Mouse (Mus musculus) layer of hippocampus, adult 2 months (tissue): ENCODE measurements around the gene Pou2f2. TPM values are rescaled to one million over a fixed set of nuclear protein-coding genes. Genes with fewer than 3 reads are reported as not detected.
A peak's percentile ranks its signal among the peaks of the same experiment; 100 is the strongest.

ENCODE experiments used
- DNase-seq, 2 experiments: peaks; one replicate each; pipeline ENCODE4 v3.0.0; 2022; ENCODE audit warnings: low spot score in 2 of 2
- H3K27ac ChIP-seq: fragments of 200-600 bp; 2 replicates; pipeline ENCODE4 v1.8.1; 2022
- H3K4me3 ChIP-seq: fragments of 200-600 bp; 2 replicates; pipeline ENCODE4 v1.8.1; 2022; ENCODE audit warnings: mild to moderate bottlenecking
- CTCF ChIP-seq: fragments of 200-600 bp; conservative IDR thresholded peaks from 2 replicates; pipeline ENCODE4 v1.8.1; 2022; ENCODE audit warnings: antibody characterized with exemption, mild to moderate bottlenecking, moderate library complexity
- total RNA-seq, 2 experiments: library from RNA; stranded (reverse); gene quantifications; 2 replicates each; pipeline ENCODE4 v1.2.3; 2021

The Pou2f2 gene
- total RNA-seq, 2 experiments from 2014 or later, result 8.2 to 8.5 TPM

DNA sequence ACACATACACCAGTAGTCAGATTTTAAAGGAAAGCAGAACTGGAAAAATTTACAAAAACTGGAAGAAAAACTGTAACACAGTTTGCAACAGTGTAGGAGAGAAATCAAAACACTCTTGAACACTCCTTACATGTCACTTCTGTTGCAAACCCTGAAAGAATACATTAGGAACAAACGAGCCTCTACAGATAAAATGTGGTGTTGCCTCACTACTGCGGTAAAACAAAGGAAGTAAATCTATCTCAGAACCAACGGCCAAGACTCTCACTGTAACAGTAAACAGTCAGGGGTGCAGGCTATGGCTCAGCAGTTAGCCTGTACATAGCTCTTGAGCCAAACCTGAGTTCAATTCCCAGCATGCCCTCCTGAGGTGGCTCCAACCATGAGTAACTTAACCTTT lies 33.6 kb upstream of the Pou2f2 start:
- no peak for TF ChIP-seq CTCF
- DNase-seq, result no peak
- Histone ChIP-seq H3K4me3 (no peak overlapping the region), H3K27ac (no peak overlapping the region)

DNA sequence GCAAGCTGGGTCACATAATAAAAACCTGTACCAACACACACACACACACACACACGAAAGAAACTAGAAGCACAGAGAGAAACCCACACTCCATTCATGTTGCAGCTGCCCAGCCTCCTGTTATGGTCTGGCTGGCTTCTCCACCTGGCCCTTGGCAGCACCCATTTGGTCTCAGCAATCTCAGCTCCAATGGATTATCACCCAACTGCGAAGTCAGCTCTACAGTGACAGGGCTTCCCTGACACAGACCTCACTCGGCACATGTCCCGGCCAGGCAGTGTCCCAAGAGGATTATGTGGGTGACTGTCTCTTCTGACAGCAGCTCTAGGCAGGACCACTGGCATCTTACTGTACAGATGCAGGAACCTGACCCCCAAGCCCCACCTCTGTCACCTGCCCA lies 31.0 kb upstream of the Pou2f2 start:
- TF ChIP-seq CTCF, result no peak
- DNase-seq, result no peak

DNA sequence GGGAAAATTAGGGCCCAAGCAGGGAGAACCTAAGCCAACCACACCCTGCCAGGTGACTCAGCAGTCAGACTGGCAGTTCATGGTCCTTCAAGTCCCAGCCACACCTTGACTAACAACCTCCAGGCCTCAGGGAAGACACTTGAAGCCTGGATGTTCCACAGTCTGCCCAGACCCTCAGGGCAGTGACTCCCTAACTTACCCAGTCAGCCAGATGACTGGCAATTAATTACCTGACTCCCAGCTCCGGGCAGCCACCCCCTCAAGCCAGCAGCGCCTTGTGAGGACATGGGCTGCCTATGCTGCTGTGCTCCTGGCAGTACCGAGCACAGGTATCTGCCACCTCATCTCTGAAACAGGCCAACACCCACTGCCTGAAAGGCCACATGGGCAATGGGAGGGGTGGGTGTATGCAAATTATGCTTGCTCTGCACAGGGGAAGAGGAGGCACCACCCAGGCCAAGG lies 29.7 kb upstream of the Pou2f2 start:
- Histone ChIP-seq H3K4me3 (no peak overlapping the region), H3K27ac (no peak overlapping the region)
- no peak for DNase-seq
- TF ChIP-seq CTCF, result no peak

More for the DNA sequence above, 31.0 kb upstream of the Pou2f2 start:
- no peak overlapping the region for H3K4me3 ChIP-seq
- H3K27ac ChIP-seq, result no peak overlapping the region

DNA sequence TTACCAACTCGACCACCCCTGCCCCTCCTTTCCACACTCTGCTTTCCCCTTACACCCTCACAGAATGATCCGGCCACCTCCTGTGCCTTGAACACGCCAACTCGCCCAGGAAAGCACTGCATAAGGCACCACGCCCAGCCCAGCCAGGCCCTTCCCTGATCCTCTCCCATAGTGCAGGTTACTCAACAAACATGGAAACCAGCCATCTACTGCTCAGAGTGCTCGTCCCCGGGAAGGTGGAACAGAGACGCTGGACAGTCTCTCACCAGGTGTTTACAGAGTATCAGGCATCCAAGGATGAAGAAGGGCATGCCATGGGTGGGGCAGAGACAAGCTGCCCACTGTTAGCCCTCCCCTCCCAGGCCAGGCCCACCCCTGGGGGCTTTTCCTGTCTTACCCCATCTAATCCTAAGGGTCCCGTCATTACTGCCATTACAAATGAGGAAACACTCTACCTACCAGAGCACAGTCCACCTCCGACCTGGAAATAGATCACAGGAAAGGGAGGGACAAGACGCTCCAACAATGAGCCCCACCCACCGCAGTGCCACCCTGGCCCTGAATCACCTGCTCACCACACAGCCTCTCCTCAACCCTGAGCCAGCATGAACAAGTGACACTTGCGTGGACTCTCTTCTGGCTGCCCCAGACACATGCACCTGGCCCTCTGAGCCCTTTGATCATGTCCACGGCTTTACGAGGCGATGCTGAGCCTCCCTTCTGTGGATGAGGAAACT lies 26.7 kb upstream of the Pou2f2 start:
- Histone ChIP-seq H3K4me3 (no peak overlapping the region), H3K27ac (no peak overlapping the region)
- no peak for TF ChIP-seq CTCF
- no peak for DNase-seq

DNA sequence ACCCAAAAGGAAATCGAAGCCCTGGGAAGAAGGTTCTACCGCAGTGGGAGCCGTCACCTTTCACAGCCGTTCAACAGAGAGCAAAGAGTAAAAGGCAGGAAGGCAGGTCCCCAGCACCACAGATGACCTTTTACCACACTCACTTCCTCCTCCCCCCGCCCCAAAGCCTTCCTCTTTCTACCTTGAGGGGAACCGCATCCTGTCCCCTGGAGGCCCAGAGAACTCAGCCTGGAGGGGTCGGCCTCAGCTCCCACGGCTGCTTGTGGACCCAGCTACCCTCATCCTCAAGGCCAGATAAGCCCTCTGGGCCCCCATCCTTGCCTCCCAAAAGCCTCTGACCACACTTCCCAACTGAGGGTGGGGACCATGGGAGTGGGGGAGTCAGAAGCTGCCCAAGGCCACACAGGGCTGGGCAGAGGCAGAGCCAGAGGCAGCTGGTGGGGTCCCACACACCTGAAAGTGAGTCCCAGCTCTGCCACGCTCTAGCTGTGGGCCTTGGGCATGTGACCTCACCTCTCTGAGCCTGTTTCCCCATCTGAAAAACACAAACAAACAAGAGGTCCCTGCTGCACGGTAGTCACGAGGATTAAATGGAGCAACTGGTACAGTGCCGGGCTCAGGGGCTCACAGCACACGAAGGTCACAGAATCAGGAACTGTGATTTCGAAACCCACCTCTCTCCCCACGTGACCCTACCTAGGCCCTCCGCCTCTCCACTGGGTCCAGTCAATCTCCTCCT lies 26.0 kb upstream of the Pou2f2 start:
- no peak for TF ChIP-seq CTCF
- H3K4me3 ChIP-seq, result no peak overlapping the region

DNA sequence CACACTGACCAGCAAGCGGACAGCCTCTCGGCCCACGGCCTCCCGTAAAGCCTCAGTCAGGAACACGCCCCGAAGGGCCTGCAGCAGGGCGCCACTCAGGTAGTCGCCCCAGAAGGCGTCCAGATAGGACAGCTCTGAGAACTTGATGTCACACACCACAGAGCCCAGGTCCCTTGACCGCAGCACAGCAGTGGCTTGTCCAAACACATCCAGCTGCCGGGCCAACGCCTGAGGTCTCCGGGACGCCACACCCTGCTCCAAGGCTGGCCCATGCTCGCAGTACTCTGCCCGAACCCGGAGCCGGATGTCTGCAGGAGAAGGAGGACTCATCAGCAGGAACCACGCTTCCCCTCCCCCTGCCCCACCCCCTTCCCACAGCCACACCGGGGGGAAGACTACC lies 24.1 kb upstream of the Pou2f2 start:
- TF ChIP-seq CTCF, result no peak
- Histone ChIP-seq H3K4me3 (no peak overlapping the region), H3K27ac (no peak overlapping the region)
- no peak for DNase-seq

More for the DNA sequence above, 26.0 kb upstream of the Pou2f2 start:
- no peak for DNase-seq
- no peak overlapping the region for H3K27ac ChIP-seq

DNA sequence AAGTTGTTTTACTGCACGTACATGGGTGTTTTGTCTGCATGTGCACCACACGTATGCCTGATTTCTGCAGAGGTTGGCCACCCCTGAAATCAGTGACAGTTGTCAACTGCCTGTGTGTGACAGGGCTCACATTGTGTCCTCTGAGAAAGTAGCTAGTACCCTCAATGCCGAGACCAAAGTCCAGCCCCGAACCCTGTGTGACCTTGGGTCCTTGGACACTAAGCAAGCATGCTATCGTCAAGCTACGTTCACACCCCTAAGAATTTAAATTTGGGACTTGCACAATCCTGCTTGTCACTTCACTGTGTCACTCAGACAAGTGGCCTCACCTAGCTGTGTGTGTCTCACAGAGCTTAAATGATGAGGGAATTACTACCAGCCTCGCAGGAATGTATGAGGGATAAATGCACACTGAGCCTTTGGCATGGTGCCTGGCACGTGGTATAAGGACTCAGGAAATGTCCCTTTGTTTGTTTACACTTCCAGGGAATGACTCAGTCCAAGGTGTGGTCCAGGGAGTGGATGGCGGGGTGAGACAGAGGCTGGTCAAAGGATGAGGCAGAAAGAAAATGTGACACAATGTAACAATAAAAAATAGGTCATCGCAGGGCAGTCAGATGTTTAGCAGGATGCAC lies 18.0 kb upstream of the Pou2f2 start:
- TF ChIP-seq CTCF, result no peak
- DNase-seq, result no peak
- H3K27ac ChIP-seq, result no peak overlapping the region

DNA sequence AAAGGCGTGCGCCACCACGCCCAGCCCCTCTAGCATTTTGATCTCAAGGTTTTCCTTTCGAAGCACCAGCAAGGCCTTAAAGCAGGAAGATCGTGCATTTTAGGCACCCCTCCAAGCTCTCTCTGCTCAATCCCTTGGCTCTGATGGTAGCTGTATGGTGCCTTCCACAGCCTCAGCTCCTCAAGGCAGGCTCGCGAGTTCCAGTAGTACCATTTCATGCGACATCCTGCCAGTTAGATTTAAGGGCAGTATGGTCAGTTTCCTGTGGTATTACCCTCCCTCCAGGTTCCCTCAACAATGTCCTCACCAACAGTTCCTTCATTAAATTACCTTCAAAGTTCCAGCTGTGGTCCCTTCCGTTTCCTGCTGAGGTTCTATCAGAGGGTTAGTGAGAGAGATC lies 16.6 kb upstream of the Pou2f2 start:
- Histone ChIP-seq H3K27ac (no peak overlapping the region), H3K4me3 (no peak overlapping the region)
- no peak for DNase-seq
- no peak for TF ChIP-seq CTCF

More for the DNA sequence above, 18.0 kb upstream of the Pou2f2 start:
- no peak overlapping the region for H3K4me3 ChIP-seq

DNA sequence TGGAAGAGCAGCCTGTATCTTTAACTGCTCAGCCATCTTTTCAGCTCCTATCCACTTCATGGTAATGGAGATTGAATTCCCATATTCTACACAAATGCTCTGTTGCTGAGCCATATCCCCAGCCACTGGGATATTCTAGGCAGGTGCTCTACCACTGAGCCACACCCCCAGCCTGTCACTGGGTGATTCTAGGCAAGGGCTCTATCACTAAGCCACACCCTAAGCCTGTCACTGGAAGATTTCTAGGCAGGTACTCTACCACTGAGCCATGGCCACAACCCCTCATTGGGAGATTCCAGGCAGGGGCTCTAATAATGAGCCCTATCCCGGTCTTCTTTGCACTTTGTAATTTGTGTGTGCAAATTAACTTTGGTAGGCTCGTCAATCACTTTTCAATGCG lies 15.6 kb upstream of the Pou2f2 start:
- DNase-seq, result no peak
- no peak overlapping the region for H3K4me3 ChIP-seq

DNA sequence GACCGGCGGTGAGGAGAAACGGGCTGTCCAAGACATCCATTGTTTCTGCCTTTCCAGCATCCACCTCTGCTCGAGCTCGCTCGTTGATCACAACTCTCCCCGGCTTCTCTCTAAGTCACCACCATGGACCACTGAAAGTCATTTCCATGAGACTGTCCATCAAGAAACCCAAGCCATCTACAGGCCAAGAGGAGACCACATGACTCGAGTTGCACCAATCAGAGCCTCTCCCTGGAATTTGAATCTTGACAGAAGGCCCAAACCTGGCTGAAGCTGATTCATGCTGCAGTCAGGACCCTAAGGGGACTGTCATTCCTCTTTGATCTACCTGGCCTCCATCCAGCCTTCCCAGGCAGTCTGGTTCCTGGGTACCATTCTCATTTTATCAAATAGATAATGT lies 12.6 kb upstream of the Pou2f2 start:
- no peak for TF ChIP-seq CTCF
- H3K4me3 ChIP-seq, result no peak overlapping the region
- H3K27ac ChIP-seq, result no peak overlapping the region
- DNase-seq, result no peak

More for the DNA sequence above, 15.6 kb upstream of the Pou2f2 start:
- no peak for TF ChIP-seq CTCF
- H3K27ac ChIP-seq, result no peak overlapping the region

DNA sequence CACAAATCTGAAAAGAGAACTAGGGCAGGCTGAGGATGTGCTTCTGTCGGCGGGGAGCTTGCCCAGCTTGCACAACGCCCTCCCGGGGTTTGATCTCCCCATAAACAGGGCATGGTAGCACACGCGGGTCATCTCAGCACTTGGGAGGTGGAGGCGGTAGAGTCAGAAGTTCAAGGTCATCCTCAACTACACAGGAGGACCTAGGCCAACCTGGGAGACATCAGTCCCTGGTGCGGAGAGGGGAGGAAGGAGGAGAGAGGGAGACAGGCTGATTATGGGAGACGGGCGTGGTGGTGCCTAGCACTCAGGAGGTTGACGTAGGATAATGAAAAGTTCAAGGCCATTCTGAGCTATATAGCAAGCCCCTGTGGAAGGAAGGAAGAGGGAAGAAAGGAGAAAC lies 11.3 kb upstream of the Pou2f2 start:
- no peak for DNase-seq
- no peak overlapping the region for H3K27ac ChIP-seq
- H3K4me3 ChIP-seq, result no peak overlapping the region
- no peak for TF ChIP-seq CTCF

DNA sequence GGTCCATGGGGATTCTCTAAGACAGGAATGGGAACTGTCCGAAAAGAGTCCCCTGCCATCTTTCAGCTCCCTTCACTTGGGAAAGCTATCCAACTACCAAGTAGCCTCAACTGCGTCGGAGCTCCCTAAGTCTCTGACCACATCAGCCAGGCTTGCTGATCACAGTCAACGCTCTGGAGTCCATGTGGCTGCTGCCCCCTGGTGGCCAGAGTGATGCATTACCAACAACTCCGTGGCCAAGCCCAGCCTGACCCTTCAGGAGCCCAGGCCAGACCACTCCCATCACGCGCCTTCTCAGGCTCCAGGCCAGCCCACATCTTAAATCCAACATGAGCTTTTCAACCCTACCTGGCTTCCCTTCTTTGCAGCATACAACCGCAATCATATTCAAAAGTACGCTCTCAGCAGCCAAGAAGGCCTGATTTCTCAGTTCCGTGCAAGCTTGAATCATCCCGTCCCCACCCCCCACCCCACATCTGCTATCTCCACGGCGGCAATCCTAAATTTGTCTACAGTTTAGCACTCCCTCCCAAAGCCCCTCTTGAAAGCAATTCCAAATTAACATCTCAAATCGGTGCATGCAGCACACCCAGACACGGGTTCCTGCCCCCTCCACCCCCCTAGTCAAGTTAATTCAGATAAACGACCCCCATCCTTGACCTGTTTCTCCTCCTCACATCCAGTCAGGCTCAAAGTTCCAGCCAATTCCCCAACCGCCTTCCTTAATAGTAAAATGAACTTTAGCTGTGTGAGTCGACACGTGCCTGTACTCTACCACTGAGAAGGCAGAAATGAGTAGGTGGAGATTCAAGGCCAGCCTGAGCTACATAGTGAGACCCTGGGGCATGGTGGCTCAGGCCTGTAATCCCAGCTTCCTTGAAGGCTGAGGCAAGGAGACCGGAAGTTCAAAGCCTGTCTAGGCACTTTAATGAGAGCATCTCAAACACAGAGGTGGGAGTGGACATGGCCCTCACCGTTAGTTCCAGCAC lies 8.4 kb upstream of the Pou2f2 start:
- TF ChIP-seq CTCF, result peak; percentile 99
- Histone ChIP-seq H3K27ac (no peak overlapping the region), H3K4me3 (no peak overlapping the region; the same call in 1 of the 2 replicates)
- DNase-seq, result peak; percentile 86 to 90

DNA sequence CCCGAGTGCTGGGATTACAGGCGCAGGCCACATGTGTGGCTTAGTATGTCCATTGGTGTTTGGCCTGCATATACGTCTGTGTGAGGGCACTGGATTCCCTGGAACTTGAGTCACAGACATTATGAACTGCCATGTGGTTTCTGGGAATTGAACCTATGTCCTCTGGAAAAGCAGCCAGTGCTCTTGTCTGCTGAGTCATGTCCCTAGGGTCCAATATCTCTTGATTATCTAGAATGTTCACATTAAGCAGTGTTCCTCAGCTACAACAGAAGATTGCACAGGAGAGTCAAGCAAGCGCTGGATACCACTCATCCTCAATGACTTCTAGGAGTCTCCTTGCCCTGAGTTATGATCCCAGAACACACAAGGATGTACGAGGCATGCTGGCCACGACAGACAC lies 4.6 kb upstream of the Pou2f2 start:
- Histone ChIP-seq H3K27ac (no peak overlapping the region), H3K4me3 (no peak overlapping the region)
- no peak for DNase-seq
- TF ChIP-seq CTCF, result no peak
